Mouse (Mus musculus): ENCODE measurements around the gene Cryba4. TPM values are rescaled to one million over a fixed set of nuclear protein-coding genes. Genes with fewer than 3 reads are reported as not detected.
A peak's percentile ranks its signal among the peaks of the same experiment; 100 is the strongest.

The Cryba4 gene
- polyA plus RNA-seq, 1 experiment from 2014 or later = 2.4 TPM

DNA sequence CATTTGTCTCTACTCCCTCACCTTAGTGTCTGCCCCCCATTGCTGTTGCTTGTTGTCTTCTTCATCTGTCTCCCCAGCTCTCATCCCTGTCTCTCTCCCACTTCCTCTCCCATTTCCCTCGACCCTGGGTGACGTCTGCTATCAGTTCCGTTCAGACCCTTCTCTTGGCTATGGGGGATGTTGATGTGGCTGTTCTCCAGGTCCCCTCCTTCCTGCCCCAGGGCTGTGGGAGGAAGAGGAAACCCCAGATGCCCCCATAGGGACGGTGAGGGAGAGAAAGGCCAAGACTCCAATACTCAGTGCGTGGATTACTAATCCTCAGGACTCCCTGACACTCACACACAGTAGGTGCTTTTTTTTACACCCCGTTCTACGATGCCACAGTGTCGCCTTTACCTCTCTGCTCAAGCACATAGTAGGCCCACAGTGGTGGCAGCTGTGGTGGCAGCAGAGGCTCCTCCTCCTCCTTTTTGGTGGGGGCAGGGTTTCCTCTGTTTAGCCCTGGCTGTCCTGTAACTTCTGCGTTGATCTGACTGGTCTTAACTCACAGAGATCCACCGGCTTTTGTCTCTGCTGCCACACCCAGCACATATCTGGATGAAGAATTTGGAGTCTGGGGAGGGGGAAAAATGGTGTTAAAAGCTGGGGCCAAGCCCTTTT lies 31.4 kb upstream of the Cryba4 start:
- H3K9ac ChIP-seq = no peak overlapping the region
- H3K4me1 ChIP-seq = peaks cover 32% of the 10 kb centered on the region
- no peaks in the 10 kb centered on the region for H3K36me3 ChIP-seq
- H3K4me2 ChIP-seq (replicated peaks) = no peak overlapping the region
- H3K27ac ChIP-seq = no peak overlapping the region
- H3K4me3 ChIP-seq = no peak overlapping the region
- WGBS = 77% methylated on average over 10 of the region's 10 CpGs
- no peaks in the 10 kb centered on the region for H3K27me3 ChIP-seq (replicated peaks)
- no peak for ATAC-seq (ENCODE audit: low FRiP score, low read depth)
- no peaks in the 10 kb centered on the region for H3K9me3 ChIP-seq

DNA sequence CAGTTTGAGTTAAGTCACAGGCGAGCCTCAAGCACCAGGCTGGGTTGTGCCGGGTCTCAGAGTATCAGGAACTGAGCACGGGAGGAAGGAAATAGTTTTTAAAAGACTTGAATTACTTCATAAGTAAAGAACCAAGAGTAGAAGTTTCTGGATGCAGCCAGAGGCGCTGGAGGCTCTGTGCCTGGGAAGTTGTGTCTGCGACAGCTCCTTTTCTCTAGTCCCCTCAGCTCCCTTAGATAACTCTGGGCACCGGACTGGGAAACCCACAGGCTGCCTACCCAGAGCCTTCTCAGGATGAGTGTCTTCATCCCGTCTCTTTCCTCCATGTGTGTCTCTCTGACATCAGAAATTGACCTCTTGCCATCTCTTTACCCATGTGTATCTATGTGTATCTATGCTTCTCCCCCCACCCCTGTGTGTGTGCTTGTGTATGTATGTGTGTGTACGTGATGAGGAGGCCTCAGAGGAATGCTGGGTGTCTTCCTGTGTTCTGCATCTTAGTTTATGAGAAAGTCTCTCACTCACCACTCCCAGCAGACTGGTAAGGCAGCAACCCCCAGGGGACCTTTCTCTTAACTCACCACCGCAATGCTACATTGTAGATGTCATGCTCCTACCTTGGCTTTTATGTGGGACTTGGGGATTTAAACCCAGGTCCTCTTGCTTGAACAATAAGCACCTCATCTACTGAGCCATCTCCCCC lies 30.6 kb upstream of the Cryba4 start:
- no peak overlapping the region for H3K4me3 ChIP-seq
- H3K9ac ChIP-seq = no peak overlapping the region
- no peak for ATAC-seq (ENCODE audit: low FRiP score, low read depth)
- peaks cover 38% of the 10 kb centered on the region for H3K4me1 ChIP-seq
- no peaks in the 10 kb centered on the region for H3K36me3 ChIP-seq
- H3K27me3 ChIP-seq (replicated peaks) = no peaks in the 10 kb centered on the region
- WGBS = 81% methylated on average over 9 of the region's 9 CpGs
- no peak overlapping the region for H3K27ac ChIP-seq
- no peaks in the 10 kb centered on the region for H3K9me3 ChIP-seq
- H3K4me2 ChIP-seq (replicated peaks) = no peak overlapping the region

DNA sequence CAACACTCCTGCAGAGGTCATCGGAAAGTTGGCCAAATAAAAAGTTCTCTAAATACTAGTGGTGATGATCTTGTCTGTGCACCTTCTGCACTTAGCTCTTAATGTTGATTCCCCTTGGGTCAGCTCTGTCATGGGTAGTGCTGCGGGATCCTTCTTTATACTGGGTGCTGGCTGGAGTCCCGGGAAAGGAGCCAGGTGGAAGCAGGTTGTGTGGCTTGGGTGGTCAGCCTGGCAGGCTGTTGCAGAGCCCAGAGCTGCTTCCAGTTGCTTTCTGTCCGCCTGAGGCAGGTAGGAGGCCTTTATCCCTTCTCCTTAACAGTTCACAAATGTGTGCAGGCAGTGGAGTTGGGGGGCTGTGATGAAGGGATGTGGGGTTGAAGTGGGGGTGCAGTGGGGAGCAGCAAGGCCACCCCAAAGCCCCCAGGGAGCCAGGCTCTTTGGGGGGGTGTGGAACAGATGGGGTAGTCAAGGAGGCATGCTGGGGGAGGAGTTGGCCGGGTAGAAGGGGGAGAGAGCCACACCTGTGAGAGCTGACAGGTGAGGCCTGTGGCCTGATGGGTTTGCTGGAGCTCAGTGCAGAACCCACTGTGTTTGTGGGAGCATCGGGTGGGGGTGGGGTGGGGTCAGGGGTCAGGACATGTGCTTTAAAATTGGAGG lies 29.9 kb upstream of the Cryba4 start:
- Histone ChIP-seq H3K4me2 (replicated peaks) (no peak overlapping the region), H3K27me3 (replicated peaks) (no peaks in the 10 kb centered on the region), H3K9ac (no peak overlapping the region), H3K4me3 (no peak overlapping the region), H3K27ac (no peak overlapping the region), H3K9me3 (no peaks in the 10 kb centered on the region), H3K36me3 (no peaks in the 10 kb centered on the region), H3K4me1 (peaks cover 44% of the 10 kb centered on the region)
- no peak for ATAC-seq (ENCODE audit: low FRiP score, low read depth)
- WGBS = 73% methylated on average over 6 of the region's 6 CpGs

DNA sequence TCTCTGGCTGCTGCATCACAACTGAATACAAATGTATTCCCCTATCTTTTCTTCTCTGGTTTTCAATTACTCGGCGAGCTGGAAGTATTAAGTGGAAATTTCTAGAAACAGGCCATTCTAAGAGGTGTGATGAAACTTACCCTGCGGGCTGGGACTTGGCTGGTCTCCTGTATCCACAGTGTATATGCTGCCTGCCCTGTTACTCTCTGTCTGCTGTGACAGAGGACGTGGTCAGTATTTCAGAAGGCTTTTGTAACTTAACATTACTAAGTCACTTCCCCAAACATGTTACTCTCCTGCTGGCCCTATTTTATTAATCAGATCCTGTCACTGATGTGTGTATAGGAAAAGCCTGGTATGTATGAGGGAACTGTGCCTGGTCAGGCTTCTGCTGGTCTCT lies 29.4 kb upstream of the Cryba4 start:
- no peak for ATAC-seq (ENCODE audit: low FRiP score, low read depth)
- H3K27me3 ChIP-seq (replicated peaks) = no peaks in the 10 kb centered on the region
- WGBS = 87% methylated on average over 4 of the region's 4 CpGs
- no peaks in the 10 kb centered on the region for H3K36me3 ChIP-seq
- H3K4me1 ChIP-seq = peaks cover 49% of the 10 kb centered on the region
- H3K4me2 ChIP-seq (replicated peaks) = no peak overlapping the region
- H3K9me3 ChIP-seq = no peaks in the 10 kb centered on the region
- no peak overlapping the region for H3K9ac ChIP-seq
- H3K27ac ChIP-seq = no peak overlapping the region
- no peak overlapping the region for H3K4me3 ChIP-seq

DNA sequence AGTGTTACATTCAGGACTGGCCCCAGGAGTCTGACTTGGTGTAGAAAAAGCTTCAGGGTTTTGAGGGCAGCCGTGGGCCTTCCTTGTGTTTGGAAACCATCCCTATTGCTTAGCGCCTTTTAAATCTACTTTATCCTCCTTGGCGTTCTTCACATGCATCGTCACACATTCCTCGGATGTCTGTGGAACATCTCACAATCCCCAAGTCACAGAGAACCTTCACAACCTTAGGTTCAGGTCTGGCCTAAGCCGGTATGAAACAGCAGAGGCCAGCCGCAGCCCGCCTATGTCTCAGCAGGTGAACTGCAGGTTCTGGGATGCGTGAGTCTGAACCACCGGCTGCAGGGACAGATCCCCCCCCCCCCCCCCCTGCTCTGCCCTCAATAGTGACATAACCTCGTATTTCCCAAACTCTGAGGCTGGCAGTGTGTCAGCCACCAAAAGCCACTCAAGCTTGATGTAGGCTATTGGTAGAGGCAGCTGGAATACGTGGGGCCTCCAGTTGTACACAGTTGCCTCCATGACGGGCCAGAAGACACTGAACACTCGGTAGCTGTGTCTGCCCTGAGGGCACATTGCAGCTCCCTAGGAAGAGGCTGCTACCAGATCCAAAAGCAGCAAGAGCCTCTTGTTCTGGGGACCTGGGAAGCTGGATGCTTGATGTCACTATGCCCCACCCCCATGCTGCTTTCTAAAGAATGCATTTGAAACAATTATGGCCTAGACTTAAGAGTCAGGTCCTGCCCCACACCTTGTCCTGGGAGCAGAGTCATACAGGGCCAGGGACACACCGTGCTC lies 28.7 kb upstream of the Cryba4 start:
- no peak overlapping the region for H3K4me3 ChIP-seq
- no peak overlapping the region for H3K9ac ChIP-seq
- H3K27ac ChIP-seq = no peak overlapping the region
- H3K27me3 ChIP-seq (replicated peaks) = no peaks in the 10 kb centered on the region
- H3K36me3 ChIP-seq = no peaks in the 10 kb centered on the region
- H3K4me2 ChIP-seq (replicated peaks) = no peak overlapping the region
- no peak for ATAC-seq (ENCODE audit: low FRiP score, low read depth)
- peaks cover 49% of the 10 kb centered on the region for H3K4me1 ChIP-seq
- 64% methylated on average over 15 of the region's 15 CpGs for WGBS
- no peaks in the 10 kb centered on the region for H3K9me3 ChIP-seq

DNA sequence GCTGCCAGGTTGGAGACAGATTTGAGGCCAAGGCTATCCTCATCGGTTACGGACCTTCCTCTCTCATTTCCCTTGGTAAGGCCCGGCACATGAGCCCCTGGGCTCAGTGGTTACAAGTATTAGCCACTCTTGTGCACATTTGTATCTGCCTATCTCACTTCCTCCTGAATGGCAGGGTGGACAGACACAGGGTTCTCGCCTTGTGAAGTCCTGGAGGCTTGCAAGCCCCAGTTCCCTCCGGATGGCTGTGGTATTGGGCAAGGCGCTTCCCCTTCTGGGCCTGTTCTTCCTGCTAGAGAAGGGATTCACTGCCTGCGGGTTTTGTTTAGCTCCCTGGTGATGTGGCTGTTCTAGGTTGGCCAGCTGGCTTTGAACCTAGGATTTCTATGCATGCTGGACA lies 27.8 kb upstream of the Cryba4 start:
- Histone ChIP-seq H3K4me3 (no peak overlapping the region), H3K4me1 (peaks cover 45% of the 10 kb centered on the region), H3K9ac (peak overlapping the region; percentile 29; the same call in 1 of the 2 replicates), H3K27me3 (replicated peaks) (no peaks in the 10 kb centered on the region), H3K27ac (no peak overlapping the region), H3K4me2 (replicated peaks) (no peak overlapping the region), H3K9me3 (no peaks in the 10 kb centered on the region), H3K36me3 (no peaks in the 10 kb centered on the region)
- 88% methylated on average over 7 of the region's 7 CpGs for WGBS
- no peak for ATAC-seq (ENCODE audit: low FRiP score, low read depth)

DNA sequence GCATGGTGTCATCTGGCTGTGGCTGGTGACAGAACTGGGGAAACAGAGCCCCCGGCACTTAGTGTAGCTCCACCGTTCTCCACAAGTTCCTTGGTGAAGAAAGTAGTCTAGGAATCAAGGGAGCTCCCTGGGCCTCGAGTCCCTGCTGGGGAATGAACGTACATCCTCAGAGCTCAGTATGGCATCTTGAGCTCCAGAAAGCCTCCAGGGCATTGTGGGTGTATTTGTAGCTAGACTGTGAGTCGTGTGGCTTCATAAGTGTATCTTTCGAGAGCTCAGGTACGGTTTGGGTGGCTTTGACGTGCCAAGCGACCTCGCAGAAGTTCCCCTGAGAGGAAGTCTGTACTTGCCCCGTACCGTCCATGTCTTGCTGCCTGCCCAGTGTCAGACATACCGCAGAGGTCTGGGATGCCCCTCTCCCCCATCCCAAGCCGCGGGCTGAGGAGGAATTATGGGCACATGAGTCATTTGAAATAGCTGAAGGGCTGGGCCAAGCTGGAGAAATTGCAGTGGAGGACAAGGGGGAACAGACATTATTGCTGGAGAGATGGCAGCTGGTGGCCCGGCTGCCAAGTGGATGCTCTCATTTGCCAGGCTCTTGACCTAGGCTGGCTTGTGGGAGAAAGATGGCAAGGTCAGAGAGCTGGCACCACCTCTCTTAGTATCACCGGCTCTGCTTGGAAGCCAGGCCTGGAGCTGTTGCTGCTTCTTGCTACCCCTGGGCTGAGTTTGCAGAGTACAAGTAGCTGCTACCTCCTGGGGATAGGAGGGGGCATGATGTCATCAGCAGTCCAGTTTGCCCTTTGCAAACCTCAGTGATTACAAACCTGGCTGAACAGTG lies 27.1 kb upstream of the Cryba4 start:
- H3K4me3 ChIP-seq = no peak overlapping the region
- no peak overlapping the region for H3K9ac ChIP-seq

DNA sequence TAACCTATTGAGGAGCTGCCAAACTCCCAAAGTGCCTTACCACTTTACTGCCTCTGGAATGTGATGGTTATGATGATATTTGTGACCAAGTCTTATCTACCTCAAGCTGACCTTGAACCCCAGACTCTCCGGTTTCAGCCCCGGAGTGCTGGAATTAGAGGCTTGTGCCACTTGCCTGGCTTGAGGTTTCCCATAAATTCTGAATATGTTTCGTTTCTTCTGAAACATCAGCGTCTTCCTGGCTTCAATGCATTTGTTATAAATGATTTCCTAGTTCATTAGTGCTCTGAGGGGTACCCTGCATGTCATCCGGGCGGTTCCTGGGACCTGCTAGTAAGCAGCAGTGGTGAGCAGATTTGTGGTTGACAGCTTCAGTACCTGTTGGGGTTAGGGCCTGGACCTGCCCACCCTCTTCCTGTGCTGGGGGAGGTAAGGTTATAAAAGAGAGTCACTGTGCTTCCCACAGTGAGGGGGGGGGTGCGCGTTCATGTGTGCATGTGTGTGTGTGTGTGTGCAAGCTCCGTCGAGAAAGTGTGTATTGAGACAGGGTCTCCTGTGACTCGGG lies 25.7 kb upstream of the Cryba4 start:
- peaks cover 35% of the 10 kb centered on the region for H3K4me1 ChIP-seq
- H3K4me3 ChIP-seq = no peak overlapping the region
- WGBS = 91% methylated on average over 11 of the region's 11 CpGs
- H3K36me3 ChIP-seq = no peaks in the 10 kb centered on the region
- H3K27me3 ChIP-seq (replicated peaks) = no peaks in the 10 kb centered on the region
- no peak overlapping the region for H3K27ac ChIP-seq
- ATAC-seq (ENCODE audit: low FRiP score, low read depth) = no peak
- no peak overlapping the region for H3K9ac ChIP-seq
- no peaks in the 10 kb centered on the region for H3K9me3 ChIP-seq
- H3K4me2 ChIP-seq (replicated peaks) = peak overlapping the region; percentile 90

More for the DNA sequence above, 27.1 kb upstream of the Cryba4 start:
- Histone ChIP-seq H3K27me3 (replicated peaks) (no peaks in the 10 kb centered on the region), H3K4me1 (peaks cover 44% of the 10 kb centered on the region), H3K4me2 (replicated peaks) (no peak overlapping the region), H3K27ac (no peak overlapping the region), H3K36me3 (no peaks in the 10 kb centered on the region), H3K9me3 (no peaks in the 10 kb centered on the region)
- WGBS = 89% methylated on average over 17 of the region's 17 CpGs
- no peak for ATAC-seq (ENCODE audit: low FRiP score, low read depth)

DNA sequence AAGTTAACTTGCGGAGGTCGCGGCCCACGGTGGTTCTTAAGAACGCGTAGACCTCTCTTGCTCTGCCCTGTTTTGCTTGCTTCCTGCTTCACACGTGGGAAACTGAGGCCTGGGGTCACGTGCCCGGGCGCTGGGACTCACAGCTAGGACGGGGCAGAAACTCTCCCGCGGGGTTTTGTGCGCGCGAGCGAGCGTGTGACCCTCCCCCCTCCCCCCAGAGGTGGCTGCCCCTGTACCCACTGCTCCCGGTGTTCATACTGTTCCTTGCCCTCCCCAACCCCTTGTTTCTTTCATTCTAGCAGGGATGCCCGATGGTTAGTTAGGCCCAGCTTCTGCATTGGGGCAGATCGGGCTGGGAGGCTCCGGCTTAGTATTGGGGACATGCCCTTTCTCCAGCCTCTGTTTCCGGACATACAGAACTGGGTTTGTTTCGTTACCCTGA lies 24.6 kb upstream of the Cryba4 start:
- ATAC-seq (ENCODE audit: low FRiP score, low read depth) = peak; percentile 62
- Histone ChIP-seq H3K4me1 (peaks cover 35% of the 10 kb centered on the region), H3K9me3 (no peaks in the 10 kb centered on the region), H3K27ac (no peak overlapping the region), H3K4me3 (peak overlapping the region; percentile 67), H3K9ac (peak overlapping the region; percentile 73), H3K36me3 (no peaks in the 10 kb centered on the region), H3K27me3 (replicated peaks) (no peaks in the 10 kb centered on the region), H3K4me2 (replicated peaks) (peak overlapping the region; percentile 90)
- WGBS = under 1% methylated on average over 23 of the region's 24 CpGs

DNA sequence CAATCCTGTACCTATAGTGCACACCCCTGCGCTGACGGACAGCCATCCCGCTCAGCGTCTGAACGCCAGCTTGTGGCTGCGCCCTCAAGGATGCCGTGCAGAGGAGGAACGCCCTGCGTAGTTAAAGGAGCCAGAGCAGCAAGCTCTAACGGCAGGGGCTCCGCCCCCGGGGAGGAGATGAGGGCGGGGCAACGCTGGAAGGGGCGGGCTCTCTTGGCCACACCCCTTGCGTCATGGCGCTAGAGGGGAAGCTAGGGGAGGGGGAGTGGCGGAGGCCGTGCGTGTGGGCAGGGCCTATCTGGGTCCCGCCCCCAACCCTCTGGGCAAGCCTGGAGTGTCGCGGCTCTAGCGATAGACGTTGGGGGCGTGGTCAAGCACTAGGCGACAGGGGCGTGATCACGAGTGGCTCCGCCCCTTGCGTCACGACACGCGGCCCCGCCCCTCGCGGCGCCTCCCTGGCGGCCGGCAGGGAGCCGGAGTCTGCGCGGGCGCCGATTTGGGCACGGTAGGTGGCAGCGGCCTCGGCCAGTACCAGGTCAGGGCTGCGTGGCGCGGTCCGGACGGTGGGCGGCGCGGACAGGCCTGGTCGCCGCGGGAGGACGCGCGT lies 24.1 kb upstream of the Cryba4 start, which contains the start of gene Tpst2:
Tpst2 (plus strand) TSS at position 425 of the 607 bp plus-strand sequence.
- Histone ChIP-seq H3K4me2 (replicated peaks) (peak within 1 kb of the TSS; percentile 90), H3K4me1 (peaks cover 36% of the 10 kb centered on the region), H3K27ac (no peak within 1 kb of the TSS), H3K4me3 (peak within 1 kb of the TSS; percentile 67), H3K36me3 (no peaks in the 10 kb centered on the region), H3K9me3 (no peaks in the 10 kb centered on the region), H3K27me3 (replicated peaks) (no peaks in the 10 kb centered on the region), H3K9ac (peak within 1 kb of the TSS; percentile 73)
- WGBS = under 1% methylated on average over 62 of the region's 62 CpGs
- ATAC-seq (ENCODE audit: low FRiP score, low read depth) = peak; percentile 95

All from neural tube, embryonic 12.5 days (tissue).